Comparison of ENCODE assay signal across 8 mouse cellular contexts in the genomic region with DNA sequence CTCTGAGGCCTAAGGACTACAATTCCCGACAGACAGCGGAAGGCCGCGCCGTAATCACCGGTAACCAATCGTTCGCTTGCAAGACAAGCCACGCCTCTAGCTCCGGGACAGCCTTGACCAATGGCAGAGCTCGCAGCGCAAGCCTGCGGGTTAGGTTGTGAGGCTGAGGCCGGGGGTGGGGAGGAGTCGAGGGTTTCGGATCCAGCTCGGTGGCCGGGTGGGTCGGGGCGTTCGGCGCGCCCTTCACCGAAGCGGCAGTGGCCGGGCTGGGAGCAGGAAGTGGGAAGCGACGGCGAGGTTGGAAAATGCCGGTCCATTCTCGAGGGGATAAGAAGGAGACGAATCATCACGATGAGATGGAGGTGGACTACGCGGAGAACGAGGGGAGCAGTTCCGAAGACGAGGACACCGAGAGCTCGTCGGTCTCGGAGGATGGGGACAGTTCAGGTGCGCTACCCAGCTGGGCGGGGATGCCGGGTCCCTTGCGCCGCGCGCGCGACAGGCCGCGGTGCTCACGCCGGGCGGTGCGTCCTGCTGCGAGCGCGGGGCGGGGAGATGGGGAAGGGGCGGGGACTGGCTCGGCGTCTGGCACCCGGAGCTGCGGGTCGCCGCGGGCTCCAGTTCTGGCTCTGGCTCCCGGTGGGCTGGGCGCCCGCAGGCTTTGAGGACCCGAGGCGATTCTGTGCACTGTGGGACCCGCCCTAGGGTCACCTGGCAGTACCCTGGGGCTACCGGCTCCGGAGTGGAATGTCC. TPM values are rescaled to one million over a fixed set of nuclear protein-coding genes. Genes with fewer than 3 reads are reported as not detected.
A peak's percentile ranks its signal among the peaks of the same experiment; 100 is the strongest.
DNase-seq lines count a peak whose midpoint lies in the region; ATAC-seq lines count a peak whose summit lies in the region.

A gene (plus strand): TSS at position 126 of the 753 bp plus-strand sequence.

- H3K4me1 ChIP-seq in brown adipose tissue, adult 24 weeks (ENCODE audit: control insufficient read depth, insufficient read depth, insufficient read length, low read length), result no peaks in the 10 kb centered on the region
- H3K4me1 ChIP-seq in heart, embryonic 13.5 days, result peaks cover 15% of the 10 kb centered on the region
- H3K4me1 ChIP-seq in liver, embryonic 13.5 days (replicated peaks), result peaks cover 17% of the 10 kb centered on the region
- peaks cover 12% of the 10 kb centered on the region for H3K4me1 ChIP-seq in stomach, embryonic 16.5 days (ENCODE audit: control insufficient read depth, insufficient read depth, low read length)

- peak within 1 kb of the TSS; percentile 98 for H3K4me3 ChIP-seq in brown adipose tissue, adult 24 weeks (ENCODE audit: insufficient read depth, low read depth, low read length)
- peak within 1 kb of the TSS; percentile 88 for H3K4me3 ChIP-seq in heart, embryonic 13.5 days
- H3K4me3 ChIP-seq in liver, embryonic 13.5 days (replicated peaks), result peak within 1 kb of the TSS; percentile 87
- peak within 1 kb of the TSS; percentile 63 for H3K4me3 ChIP-seq in stomach, embryonic 16.5 days (replicated peaks; ENCODE audit: low read length)

- no peaks in the 10 kb centered on the region for H3K27me3 ChIP-seq in heart, embryonic 13.5 days (replicated peaks)
- no peaks in the 10 kb centered on the region for H3K27me3 ChIP-seq in liver, embryonic 13.5 days
- H3K27me3 ChIP-seq in stomach, embryonic 16.5 days (ENCODE audit: control insufficient read depth, insufficient read depth, low read length), result no peaks in the 10 kb centered on the region

- peak; percentile 98 for DNase-seq in CD4-positive, CD25-positive, alpha-beta regulatory T cell, adult 2 months (ENCODE audit: low read depth, low spot score)
- DNase-seq in fat pad, adult 2 months (ENCODE audit: extremely low read depth, low read depth, low spot score), result peak; percentile 84
- peak; percentile 98 for DNase-seq in kidney, postnatal 14 days
- DNase-seq in liver, embryonic 13.5 days, result peak; percentile 95
- DNase-seq in neural tube, embryonic 10.5 days (ENCODE audit: extremely low spot score, low spot score), result peak; percentile 94

- H3K4me2 ChIP-seq in heart, embryonic 13.5 days, result peak within 1 kb of the TSS; percentile 83
- peak within 1 kb of the TSS; percentile 84 for H3K4me2 ChIP-seq in liver, embryonic 13.5 days
- H3K4me2 ChIP-seq in stomach, embryonic 16.5 days (ENCODE audit: low read depth, low read length), result peak within 1 kb of the TSS; percentile 72

- peak within 1 kb of the TSS; percentile 91 for H3K9ac ChIP-seq in heart, embryonic 13.5 days
- H3K9ac ChIP-seq in liver, embryonic 13.5 days, result peak within 1 kb of the TSS; percentile 87
- peak within 1 kb of the TSS; percentile 87 for H3K9ac ChIP-seq in stomach, embryonic 16.5 days (ENCODE audit: low read length)

- under 1% methylated on average over 77 of the region's 77 CpGs for whole genome bisulfite sequencing in heart, embryonic 13.5 days
- WGBS in liver, embryonic 13.5 days (ENCODE audit: insufficient replicate concordance), result under 1% methylated on average over 77 of the region's 77 CpGs
- WGBS in stomach, embryonic 16.5 days, result under 1% methylated on average over 77 of the region's 77 CpGs

- H3K36me3 ChIP-seq in heart, embryonic 13.5 days, result peaks cover 7% of the 10 kb centered on the region
- H3K36me3 ChIP-seq in liver, embryonic 13.5 days, result peaks cover under 1% of the 10 kb centered on the region; the same call in 1 of the 2 replicates
- no peaks in the 10 kb centered on the region for H3K36me3 ChIP-seq in stomach, embryonic 16.5 days (ENCODE audit: control insufficient read depth, insufficient read depth, low read length)

- no peaks in the 10 kb centered on the region for H3K9me3 ChIP-seq in heart, embryonic 13.5 days
- H3K9me3 ChIP-seq in liver, embryonic 13.5 days (replicated peaks), result no peaks in the 10 kb centered on the region
- no peaks in the 10 kb centered on the region for H3K9me3 ChIP-seq in stomach, embryonic 16.5 days (replicated peaks; ENCODE audit: control insufficient read depth, low read length)

- ATAC-seq in heart, embryonic 13.5 days (ENCODE audit: extremely low read depth, insufficient number of reproducible peaks, low FRiP score, low TSS enrichment), result peak; percentile 99
- ATAC-seq in liver, embryonic 13.5 days (ENCODE audit: low read depth), result peak; percentile 99
- peak; percentile 100 for ATAC-seq in stomach, embryonic 16.5 days (ENCODE audit: insufficient read depth, low FRiP score)

- peak within 1 kb of the TSS; percentile 82 for H3K27ac ChIP-seq in brown adipose tissue, adult 24 weeks (replicated peaks; ENCODE audit: low read depth, low read length)
- H3K27ac ChIP-seq in heart, embryonic 13.5 days (replicated peaks), result peak within 1 kb of the TSS; percentile 94
- H3K27ac ChIP-seq in liver, embryonic 13.5 days, result peak within 1 kb of the TSS; percentile 90
- H3K27ac ChIP-seq in stomach, embryonic 16.5 days (ENCODE audit: low read length), result peak within 1 kb of the TSS; percentile 97

RNA-seq across cellular contexts. Expression of the gene that starts here (rescaled TPM):
- polyA plus RNA-seq in brown adipose tissue, adult 24 weeks (2012; ENCODE audit: insufficient read depth, insufficient read length, missing spikeins), result 15.7 and 16.4 TPM in 2 replicates
- 26.3 and 28.8 TPM in 2 replicates for polyA plus RNA-seq in heart, embryonic 13.5 days (2015; fragmentation: Nextera tagmentation; extraction: Ambion mirVana)
- 18.7 and 20.7 TPM in 2 replicates for polyA plus RNA-seq in liver, embryonic 13.5 days (2015; fragmentation: Nextera tagmentation; extraction: Ambion mirVana)
- polyA plus RNA-seq in stomach, embryonic 16.5 days (2015; fragmentation: Nextera tagmentation; extraction: Ambion mirVana), result 33.4 and 35.1 TPM in 2 replicates

Comparison
In these comparisons a context has a peak if more than half of its experiments do, and no peak if none do; other contexts are left out.
1. Peak in every context shown above with its lines: DNase-seq, ATAC-seq, H3K4me3 ChIP-seq and H3K27ac ChIP-seq.